Mouse (Mus musculus) megakaryocyte progenitor cell, adult 5-6 weeks (primary cell): ENCODE measurements around the gene Adam12. TPM values are rescaled to one million over a fixed set of nuclear protein-coding genes. Genes with fewer than 3 reads are reported as not detected.
A peak's percentile ranks its signal among the peaks of the same experiment; 100 is the strongest.

Experiments
- ATAC-seq: replicated peaks from 2 replicates; pipeline ENCODE4 v1.8.0; 2016; ENCODE audit warnings: mild to moderate bottlenecking, moderate TSS enrichment, inconsistent platforms; ENCODE audit not compliant: poor library complexity
- total RNA-seq, 2 experiments: library from RNA; stranded (forward) in 1 of 2; stranded (reverse) in 1 of 2; fragments of 157-497, 149-512 nt in 1 of 2; fragments of 200-1000 nt in 1 of 2; gene quantifications; 2 replicates each; pipeline versions ENCODE4 v1.2.3 to v1.2.4; 2015 to 2017

Adam12 gene
- 0.02 and 0.24 TPM in 2 replicates for total RNA-seq (2015)
- total RNA-seq (2017): 0.12 TPM in 1 of 2 replicates, not detected in the other

GRCm38 (mm10) chr7:134231378-134232346, at the start of gene Adam12:
Adam12 (minus strand) TSS chr7:134232146.
- ATAC-seq: no peak

- no peak for ATAC-seq
These were observed 41.0 kb upstream of the Adam12 start for GRCm38 (mm10) chr7:134272956-134273355.

DNA sequence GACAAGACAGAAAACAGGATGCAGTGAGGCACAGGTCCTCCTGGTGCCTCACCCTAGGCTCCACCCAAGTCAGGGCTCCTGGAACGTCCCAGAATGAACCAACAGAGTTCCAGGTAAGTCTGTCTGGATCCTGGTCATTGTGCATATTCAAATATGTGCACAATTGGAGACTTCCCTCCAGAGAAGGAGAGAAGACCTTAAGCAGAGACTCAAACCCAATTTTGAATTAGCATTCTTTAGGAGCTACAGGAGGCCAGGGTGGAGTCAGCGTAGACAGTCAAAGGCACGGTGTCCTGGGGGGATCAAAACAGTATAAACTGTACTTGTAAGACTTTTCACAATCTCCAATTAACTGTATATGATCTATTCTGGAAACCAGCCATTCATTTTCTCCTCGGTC, 40.5 kb upstream of the Adam12 start:
- ATAC-seq: no peak

DNA sequence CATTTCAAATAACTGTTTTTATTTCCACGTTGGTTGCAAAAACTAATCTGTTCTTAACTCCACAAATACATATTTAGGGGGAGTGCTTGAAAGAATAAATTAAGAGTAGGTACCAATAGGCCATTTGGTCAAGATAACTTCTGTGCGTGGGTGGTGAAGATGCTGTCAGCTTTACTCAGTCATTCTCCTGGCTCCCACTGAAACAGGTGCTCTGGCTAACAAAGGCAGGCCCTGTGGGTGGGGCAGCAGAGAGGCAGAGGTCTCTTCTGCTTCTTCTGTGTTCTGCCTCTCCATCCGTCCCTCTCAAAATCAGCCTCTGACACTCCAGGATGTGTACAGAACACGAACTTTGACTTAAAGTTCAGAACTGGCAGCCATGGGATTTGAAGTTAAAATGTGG, 33.8 kb upstream of the Adam12 start:
- no peak for ATAC-seq

DNA sequence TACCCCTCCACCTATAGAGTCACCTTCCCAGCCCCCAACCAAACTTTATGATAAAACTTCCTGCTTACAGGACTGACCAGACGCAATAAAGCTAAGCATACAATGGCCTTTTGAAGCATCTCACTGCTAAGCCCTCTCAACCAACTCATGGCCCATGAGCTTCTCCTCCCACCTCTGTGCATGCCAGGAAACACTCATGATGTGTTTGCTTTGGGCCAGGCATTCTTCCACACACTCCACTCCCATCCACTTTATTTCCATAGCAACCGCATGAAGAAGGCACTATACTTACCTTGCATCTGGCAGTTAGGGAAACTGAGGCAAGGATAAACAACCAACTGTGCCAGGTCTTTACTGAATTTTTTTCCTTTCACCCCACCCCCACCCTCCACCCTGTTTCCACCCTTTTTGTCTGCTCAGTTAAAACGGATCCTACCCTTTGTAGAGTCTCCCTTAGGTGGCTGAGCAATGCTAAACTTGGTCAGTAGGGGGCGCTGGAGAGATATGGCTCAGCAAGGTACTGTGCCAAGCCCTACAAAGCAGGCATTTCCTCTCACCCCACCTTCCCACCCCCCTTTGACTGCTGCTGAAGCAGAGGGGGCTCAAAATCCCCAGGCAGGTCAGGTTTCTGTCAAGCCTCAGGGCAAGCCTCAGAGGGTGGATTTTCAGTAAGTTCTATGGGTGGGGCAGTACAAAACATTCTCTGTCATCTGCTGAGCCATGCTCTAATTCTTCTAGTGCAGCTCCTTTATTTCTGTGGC, 31.4 kb upstream of the Adam12 start:
- ATAC-seq: peak; percentile 93

- ATAC-seq: 0 out of 2 replicates have a peak, but pooled peaks have one; percentile 32
These were observed 29.2 kb upstream of the Adam12 start for GRCm38 (mm10) chr7:134261003-134261701.

GRCm38 (mm10) chr7:134250273-134250870, 18.4 kb upstream of the Adam12 start:
- ATAC-seq: no peak

DNA sequence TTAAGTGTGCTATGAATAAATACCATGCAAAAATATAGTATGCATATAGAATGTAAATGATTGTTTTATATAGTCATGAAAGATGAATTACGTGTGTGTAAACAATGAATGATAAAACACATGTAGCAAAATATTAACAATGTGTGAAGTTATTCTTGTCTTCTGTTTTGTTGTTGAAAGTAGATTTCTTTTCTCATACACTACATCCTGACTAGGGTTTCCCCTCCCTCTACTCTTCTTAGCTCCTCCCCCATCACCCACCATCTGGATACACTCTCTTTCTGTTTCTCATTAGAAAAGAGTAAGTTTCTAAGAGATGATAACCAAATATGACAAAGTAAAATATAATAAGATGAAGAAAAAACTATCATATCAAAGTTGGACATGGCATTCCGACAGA, 16.1 kb upstream of the Adam12 start:
- ATAC-seq: no peak

GRCm38 (mm10) chr7:134246624-134247023, 14.7 kb upstream of the Adam12 start:
- no peak for ATAC-seq

GRCm38 (mm10) chr7:134242773-134243172, 10.8 kb upstream of the Adam12 start:
- ATAC-seq: no peak

- ATAC-seq: no peak
These were observed 9.3 kb upstream of the Adam12 start for GRCm38 (mm10) chr7:134241212-134241611.

GRCm38 (mm10) chr7:134240579-134240978, 8.6 kb upstream of the Adam12 start:
- no peak for ATAC-seq

GRCm38 (mm10) chr7:134238863-134239262, 6.9 kb upstream of the Adam12 start:
- ATAC-seq: no peak

GRCm38 (mm10) chr7:134237356-134237755, 5.4 kb upstream of the Adam12 start:
- ATAC-seq: no peak

GRCm38 (mm10) chr7:134236727-134237126, 4.8 kb upstream of the Adam12 start:
- ATAC-seq: no peak

DNA sequence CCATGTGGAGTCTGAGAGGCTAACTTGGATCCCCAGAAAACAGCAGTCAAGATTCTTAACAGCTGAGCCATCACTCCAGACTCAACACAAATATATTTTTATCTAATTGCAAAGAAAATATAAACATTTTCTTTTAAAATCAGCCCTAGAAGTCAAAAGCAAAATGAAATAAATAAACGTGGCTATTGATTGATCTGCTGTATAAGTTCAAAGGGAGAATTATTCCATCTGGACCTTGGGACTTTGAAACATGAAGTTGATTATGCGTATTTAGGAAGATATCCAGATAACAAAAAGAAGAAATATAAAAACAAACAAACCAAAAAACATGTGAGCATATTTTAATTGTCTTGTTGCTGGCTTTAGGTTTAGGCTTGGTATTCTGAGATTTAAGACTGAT, 3.6 kb upstream of the Adam12 start:
- ATAC-seq: no peak

DNA sequence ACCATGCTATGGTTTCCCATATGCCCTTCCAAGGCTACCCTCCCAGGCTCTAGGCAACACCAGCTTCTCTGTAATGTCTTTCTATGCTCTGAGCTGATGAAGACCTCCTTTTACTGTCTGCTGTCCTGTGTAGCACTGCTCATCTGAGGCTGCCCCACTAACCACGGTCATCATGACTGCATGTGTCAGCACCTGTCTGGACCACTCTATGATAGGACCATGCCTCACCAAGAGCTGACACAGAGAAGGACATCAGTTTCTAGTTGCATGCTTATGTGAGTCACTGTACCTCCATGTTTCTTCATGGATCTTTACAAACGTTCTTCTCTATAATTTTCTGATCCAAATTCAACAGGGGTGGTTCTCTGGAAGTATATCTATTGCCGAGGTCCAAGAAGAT, 1.2 kb downstream of the Adam12 start:
- no peak for ATAC-seq

- no peak for ATAC-seq
These were observed 2.0 kb downstream of the Adam12 start for GRCm38 (mm10) chr7:134229899-134230298.

- no peak for ATAC-seq
These were observed 4.0 kb downstream of the Adam12 start for GRCm38 (mm10) chr7:134227773-134228455.

GRCm38 (mm10) chr7:134227101-134227500, 4.8 kb downstream of the Adam12 start:
- ATAC-seq: no peak
